Mouse (Mus musculus) liver, postnatal 0 days (tissue): Measurements from ENCODE around the gene E2f2. TPM values are rescaled to one million over a fixed set of nuclear protein-coding genes. Genes with fewer than 3 reads are reported as not detected.

Source experiments
- ATAC-seq: fragments of 200-750 bp; cut with Nextera tagmentation; 2 replicates; pipeline ENCODE4 v1.8.0; 2017; ENCODE audit warnings: mild to moderate bottlenecking, moderate library complexity
- DNase-seq: peaks from one replicate; pipeline ENCODE4 v3.0.0-alpha.2; 2016
- H3K27ac ChIP-seq: fragments of 300-500 bp; sonication (generic); 2 replicates; pipeline ENCODE4 v1.5.1; 2014; ENCODE audit warnings: antibody characterized with exemption, moderate library complexity, mild to moderate bottlenecking, low read depth
- H3K27me3 ChIP-seq: fragments of 300-500 bp; sonication (generic); 2 replicates; pipeline ENCODE4 v1.6.1; 2014; ENCODE audit warnings: low read length, control low read depth, mixed read lengths; ENCODE audit not compliant: insufficient read depth
- H3K36me3 ChIP-seq: fragments of 300-500 bp; sonication (generic); replicated peaks from 2 replicates; pipeline ENCODE4 v1.6.1; 2014; ENCODE audit warnings: mild to moderate bottlenecking, control low read depth, low read length, moderate library complexity, mixed read lengths; ENCODE audit not compliant: insufficient read depth
- H3K4me1 ChIP-seq: fragments of 300-500 bp; sonication (generic); 2 replicates; pipeline ENCODE4 v1.6.1; 2014; ENCODE audit warnings: antibody characterized with exemption, mild to moderate bottlenecking, control low read depth; ENCODE audit not compliant: insufficient read depth
- H3K4me2 ChIP-seq: fragments of 300-500 bp; sonication (generic); 2 replicates; pipeline ENCODE4 v1.6.1; 2014; ENCODE audit warnings: low read depth, mild to moderate bottlenecking, low read length, moderate library complexity, mixed read lengths
- H3K4me3 ChIP-seq: fragments of 300-500 bp; sonication (generic); 2 replicates; pipeline ENCODE4 v1.5.1; 2014; ENCODE audit warnings: low read depth, low read length
- H3K9ac ChIP-seq: fragments of 300-500 bp; sonication (generic); replicated peaks from 2 replicates; pipeline ENCODE4 v1.6.1; 2014; ENCODE audit warnings: mild to moderate bottlenecking, moderate library complexity
- H3K9me3 ChIP-seq: fragments of 300-500 bp; sonication (generic); 2 replicates; pipeline ENCODE4 v1.6.1; 2016; ENCODE audit warnings: mild to moderate bottlenecking, control low read depth, low read length, mixed read lengths
- CTCF ChIP-seq: sonication (generic); IDR thresholded peaks from 2 replicates; pipeline ENCODE4 v1.5.1; 2016; ENCODE audit warnings: antibody characterized with exemption, low read depth
- EP300 ChIP-seq: IDR thresholded peaks from 2 replicates; pipeline ENCODE4 v1.6.1; 2016; ENCODE audit warnings: antibody characterized with exemption, low read depth, mild to moderate bottlenecking
- WGBS: fragments of 180-500 bp; shearing (Covaris S2); extraction: QIAGEN DNeasy Blood & Tissue Kit; methylation state at CpG from one replicate; pipeline ENCODE4 v1.1.7; 2014; ENCODE audit not compliant: insufficient replicate concordance; 5-methylcytosine and 5-hydroxymethylcytosine counted together
- polyA plus RNA-seq: library from polyadenylated mRNA; unstranded; fragments of >200 nt; fragmentation: Nextera tagmentation; extraction: Ambion mirVana; gene quantifications from 2 replicates; pipeline ENCODE4 v1.2.1, GENCODE M21; 2015

Gene E2f2
- polyA plus RNA-seq, 1 experiment from 2014 or later, result 48.6 TPM

GRCm38 (mm10) chr4:136146712-136147154 lies 25.5 kb upstream of the E2f2 start:
- Histone ChIP-seq H3K4me2 (peak overlapping the region; percentile 52), H3K27ac (peak overlapping the region; percentile 84), H3K9ac (peak overlapping the region; percentile 32; the same call in 1 of the 2 replicates), H3K9me3 (no peaks in the 10 kb centered on the region), H3K27me3 (peaks cover 59% of the 10 kb centered on the region), H3K4me3 (0 out of 2 replicates have a peak overlapping the region, but pooled peaks have one; percentile 8), H3K4me1 (peaks cover 35% of the 10 kb centered on the region), H3K36me3 (no peaks in the 10 kb centered on the region)
- TF ChIP-seq CTCF (no peak), EP300 (no peak)
- DNase-seq (no peak), ATAC-seq (no peak)
- WGBS, result 26% methylated on average over 6 of the region's 6 CpGs

- peaks cover 27% of the 10 kb centered on the region for H3K4me1 ChIP-seq
These were observed 24.6 kb upstream of the E2f2 start for GRCm38 (mm10) chr4:136147436-136148135.

GRCm38 (mm10) chr4:136148342-136149044 lies 23.7 kb upstream of the E2f2 start:
- peaks cover 25% of the 10 kb centered on the region for H3K4me1 ChIP-seq
- H3K36me3 ChIP-seq, result no peaks in the 10 kb centered on the region
- WGBS, result 11% methylated on average over 30 of the region's 31 CpGs
- TF ChIP-seq EP300, result no peak
- TF ChIP-seq CTCF, result peak; percentile 37
- no peak; the same call in 1 of the 2 replicates for ATAC-seq
- peak; percentile 56 for DNase-seq
- 0 out of 2 replicates have a peak overlapping the region, but pooled peaks have one; percentile 32 for H3K4me3 ChIP-seq
- H3K4me2 ChIP-seq, result peak overlapping the region; percentile 70
- H3K27ac ChIP-seq, result peak overlapping the region; percentile 63; the same call in 1 of the 2 replicates
- no peaks in the 10 kb centered on the region for H3K9me3 ChIP-seq
- H3K27me3 ChIP-seq, result peaks cover 43% of the 10 kb centered on the region
- H3K9ac ChIP-seq, result peak overlapping the region; percentile 12; the same call in 1 of the 2 replicates

More at GRCm38 (mm10) chr4:136147436-136148135, 24.6 kb upstream of the E2f2 start:
- Histone ChIP-seq H3K27ac (peak overlapping the region; percentile 84; the same call in 1 of the 2 replicates), H3K9me3 (no peaks in the 10 kb centered on the region), H3K4me3 (peak overlapping the region; percentile 32), H3K27me3 (peaks cover 51% of the 10 kb centered on the region), H3K9ac (peak overlapping the region; percentile 31; the same call in 1 of the 2 replicates), H3K4me2 (peak overlapping the region; percentile 70), H3K36me3 (no peaks in the 10 kb centered on the region)
- ATAC-seq, result peak; percentile 78
- WGBS, result under 1% methylated on average over 44 of the region's 48 CpGs
- TF ChIP-seq EP300 (no peak), CTCF (no peak)
- DNase-seq, result peak; percentile 88

- Histone ChIP-seq H3K9me3 (no peaks in the 10 kb centered on the region), H3K27ac (no peak overlapping the region), H3K36me3 (no peaks in the 10 kb centered on the region), H3K9ac (no peak overlapping the region), H3K27me3 (peaks cover 38% of the 10 kb centered on the region), H3K4me2 (no peak overlapping the region), H3K4me3 (no peak overlapping the region), H3K4me1 (peaks cover 24% of the 10 kb centered on the region)
- DNase-seq, result no peak
- TF ChIP-seq CTCF (no peak), EP300 (no peak)
- no peak for ATAC-seq
- WGBS, result 84% methylated on average over 2 of the region's 2 CpGs
These were observed 23.2 kb upstream of the E2f2 start for GRCm38 (mm10) chr4:136149045-136149379.

- WGBS, result 41% methylated on average over 3 of the region's 3 CpGs
- TF ChIP-seq CTCF (peak; percentile 86), EP300 (no peak)
These were observed 22.5 kb upstream of the E2f2 start for GRCm38 (mm10) chr4:136149734-136150133.

GRCm38 (mm10) chr4:136150596-136150995 lies 21.6 kb upstream of the E2f2 start:
- 67% methylated on average over 4 of the region's 4 CpGs for WGBS
- TF ChIP-seq CTCF (no peak), EP300 (no peak)
- Histone ChIP-seq H3K4me1 (peaks cover 15% of the 10 kb centered on the region), H3K27ac (no peak overlapping the region), H3K36me3 (no peaks in the 10 kb centered on the region), H3K4me2 (no peak overlapping the region), H3K27me3 (peaks cover 23% of the 10 kb centered on the region), H3K9me3 (no peaks in the 10 kb centered on the region), H3K4me3 (no peak overlapping the region), H3K9ac (no peak overlapping the region)
- ATAC-seq (no peak), DNase-seq (no peak)

More at GRCm38 (mm10) chr4:136149734-136150133, 22.5 kb upstream of the E2f2 start:
- H3K4me2 ChIP-seq, result no peak overlapping the region
- no peaks in the 10 kb centered on the region for H3K36me3 ChIP-seq
- ATAC-seq (no peak), DNase-seq (peak; percentile 76)
- H3K27ac ChIP-seq, result no peak overlapping the region
- no peak overlapping the region for H3K4me3 ChIP-seq
- H3K27me3 ChIP-seq, result peaks cover 31% of the 10 kb centered on the region
- H3K9me3 ChIP-seq, result no peaks in the 10 kb centered on the region
- H3K9ac ChIP-seq, result no peak overlapping the region
- peaks cover 17% of the 10 kb centered on the region for H3K4me1 ChIP-seq
